Mouse (Mus musculus): ENCODE results near the gene Kif2c. TPM values are rescaled to one million over a fixed set of nuclear protein-coding genes. Genes with fewer than 3 reads are reported as not detected.

Gene Kif2c
- polyA plus RNA-seq, 1 experiment from 2014 or later, result 55.0 TPM

- no peak for ATAC-seq (ENCODE audit: insufficient number of reproducible peaks, insufficient read depth, low FRiP score, low read depth)
- 100% methylated on average over 1 of the region's 1 CpGs for WGBS
- H3K4me3 ChIP-seq (ENCODE audit: low read depth, low read length), result no peak overlapping the region
- no peaks in the 10 kb centered on the region for H3K4me1 ChIP-seq (ENCODE audit: control insufficient read depth, insufficient read depth, low read length)
- H3K27me3 ChIP-seq (ENCODE audit: control insufficient read depth, insufficient read depth, low read length), result no peaks in the 10 kb centered on the region
- peaks cover 22% of the 10 kb centered on the region for H3K36me3 ChIP-seq (ENCODE audit: control insufficient read depth, insufficient read depth, low read length)
- no peak overlapping the region for H3K4me2 ChIP-seq (replicated peaks; ENCODE audit: low read depth, low read length)
- H3K9ac ChIP-seq (replicated peaks; ENCODE audit: low read depth, low read length), result no peak overlapping the region
- no peak overlapping the region for H3K27ac ChIP-seq (ENCODE audit: low read length)
- H3K9me3 ChIP-seq (ENCODE audit: control insufficient read depth, low read depth, low read length), result no peaks in the 10 kb centered on the region
These were observed 69.2 kb downstream of the Kif2c start for GRCm38 (mm10) chr4:117113237-117113636.

DNA sequence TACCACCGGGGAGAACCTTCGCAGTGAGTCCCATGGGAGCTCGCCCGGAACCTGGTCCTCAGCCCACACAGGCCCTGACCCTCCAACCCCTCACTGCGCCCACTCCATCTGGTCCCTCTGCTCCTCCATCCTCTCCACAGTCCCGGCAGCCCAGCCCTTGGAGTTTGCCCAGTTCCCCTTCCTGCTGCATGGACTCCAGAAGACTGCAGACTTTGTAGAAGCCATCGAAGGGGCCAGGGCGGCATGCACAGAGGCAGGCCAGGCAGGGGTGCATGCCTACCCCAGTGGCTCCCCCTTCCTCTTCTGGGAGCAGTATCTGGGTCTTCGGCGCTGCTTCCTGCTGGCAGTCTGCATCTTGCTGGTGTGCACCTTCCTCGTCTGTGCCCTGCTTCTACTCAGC, 71.5 kb downstream of the Kif2c start:
- no peak for ATAC-seq (ENCODE audit: insufficient number of reproducible peaks, insufficient read depth, low FRiP score, low read depth)
- 96% methylated on average over 11 of the region's 11 CpGs for WGBS
- Histone ChIP-seq H3K27ac (ENCODE audit: low read length) (no peak overlapping the region), H3K4me3 (ENCODE audit: low read depth, low read length) (no peak overlapping the region), H3K36me3 (ENCODE audit: control insufficient read depth, insufficient read depth, low read length) (peaks cover 25% of the 10 kb centered on the region), H3K4me2 (replicated peaks; ENCODE audit: low read depth, low read length) (no peak overlapping the region), H3K27me3 (ENCODE audit: control insufficient read depth, insufficient read depth, low read length) (no peaks in the 10 kb centered on the region), H3K9me3 (ENCODE audit: control insufficient read depth, low read depth, low read length) (no peaks in the 10 kb centered on the region), H3K4me1 (ENCODE audit: control insufficient read depth, insufficient read depth, low read length) (no peaks in the 10 kb centered on the region), H3K9ac (replicated peaks; ENCODE audit: low read depth, low read length) (no peak overlapping the region)

- no peak overlapping the region for H3K4me3 ChIP-seq (ENCODE audit: low read depth, low read length)
- no peak overlapping the region for H3K9ac ChIP-seq (replicated peaks; ENCODE audit: low read depth, low read length)
- H3K9me3 ChIP-seq (ENCODE audit: control insufficient read depth, low read depth, low read length), result no peaks in the 10 kb centered on the region
- no peaks in the 10 kb centered on the region for H3K4me1 ChIP-seq (ENCODE audit: control insufficient read depth, insufficient read depth, low read length)
- 91% methylated on average over 13 of the region's 13 CpGs for WGBS
- H3K36me3 ChIP-seq (ENCODE audit: control insufficient read depth, insufficient read depth, low read length), result peaks cover 25% of the 10 kb centered on the region
- ATAC-seq (ENCODE audit: insufficient number of reproducible peaks, insufficient read depth, low FRiP score, low read depth), result no peak
- H3K4me2 ChIP-seq (replicated peaks; ENCODE audit: low read depth, low read length), result no peak overlapping the region
- no peaks in the 10 kb centered on the region for H3K27me3 ChIP-seq (ENCODE audit: control insufficient read depth, insufficient read depth, low read length)
- no peak overlapping the region for H3K27ac ChIP-seq (ENCODE audit: low read length)
These were observed 72.2 kb downstream of the Kif2c start for GRCm38 (mm10) chr4:117110249-117110648.

Small RNA genes lying within 50 kb of the gene (microRNA-seq; reads per million reads assigned to microRNA genes)
- not detected for gene Gm22398

Other genes with a start within 250 kb of the Kif2c start
- gene Urod, start 188.2 kb downstream of the Kif2c start, polyA plus RNA-seq (2014; fragmentation: Nextera tagmentation; extraction: Ambion mirVana), result 76.1 and 85.2 TPM in 2 replicates
- 5.6 and 5.9 TPM in 2 replicates for gene Hectd3, start 187.3 kb downstream of the Kif2c start, polyA plus RNA-seq (2014; fragmentation: Nextera tagmentation; extraction: Ambion mirVana)
- gene Eif2b3, start 163.2 kb downstream of the Kif2c start, polyA plus RNA-seq (2014; fragmentation: Nextera tagmentation; extraction: Ambion mirVana), result 43.7 and 47.4 TPM in 2 replicates
- 8.2 and 9.8 TPM in 2 replicates for gene Ptch2, start 86.6 kb downstream of the Kif2c start, polyA plus RNA-seq (2014; fragmentation: Nextera tagmentation; extraction: Ambion mirVana)
- gene Btbd19, start 56.9 kb downstream of the Kif2c start, polyA plus RNA-seq (2014; fragmentation: Nextera tagmentation; extraction: Ambion mirVana), result 6.7 and 8.5 TPM in 2 replicates
- gene Tctex1d4, start 55.8 kb downstream of the Kif2c start, polyA plus RNA-seq (2014; fragmentation: Nextera tagmentation; extraction: Ambion mirVana), result not detected in 2 replicates
- gene Plk3, start 48.7 kb downstream of the Kif2c start, polyA plus RNA-seq (2014; fragmentation: Nextera tagmentation; extraction: Ambion mirVana), result 2.6 and 3.8 TPM in 2 replicates
- 1,401 and 1,488 TPM in 2 replicates for gene Rps8, start 26.4 kb downstream of the Kif2c start, polyA plus RNA-seq (2014; fragmentation: Nextera tagmentation; extraction: Ambion mirVana)
- gene Tmem53, start 69.3 kb upstream of the Kif2c start, polyA plus RNA-seq (2014; fragmentation: Nextera tagmentation; extraction: Ambion mirVana), result 18.9 and 19.4 TPM in 2 replicates
- 0.30 and 1.3 TPM in 2 replicates for gene Armh1, start 69.5 kb upstream of the Kif2c start, polyA plus RNA-seq (2014; fragmentation: Nextera tagmentation; extraction: Ambion mirVana)